Mouse (Mus musculus): ENCODE results near the gene Pygm.

DNA sequence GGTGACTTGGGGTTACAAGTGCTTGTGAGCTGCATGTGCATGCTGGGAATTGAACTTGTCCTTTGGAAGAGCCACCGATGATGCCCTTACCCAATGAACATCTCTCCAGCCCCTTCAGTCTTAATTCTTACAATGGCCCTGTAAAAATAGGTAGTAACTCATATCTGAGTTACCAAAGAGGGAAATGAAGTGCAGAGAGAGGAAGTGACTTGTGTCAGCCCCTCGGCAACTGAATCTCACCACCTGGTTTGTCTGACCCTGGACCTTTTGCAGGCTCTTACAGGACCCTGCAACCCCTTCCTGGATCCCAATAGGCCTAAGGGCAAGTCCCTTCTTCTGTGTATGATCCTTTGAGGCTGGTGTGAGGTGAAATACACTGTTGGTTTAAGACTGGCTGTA, 32.1 kb upstream of the Pygm start:
- no peak for TF ChIP-seq TAL1 (IDR thresholded peaks at IDR 0.05; ENCODE audit: low read length)
- no peak for TF ChIP-seq GATA1 (IDR thresholded peaks at IDR 0.05; ENCODE audit: low read length)
